Mouse (Mus musculus) kidney, embryonic 14.5 days (tissue): ENCODE data around the gene Nup62. TPM values are rescaled to one million over a fixed set of nuclear protein-coding genes. Genes with fewer than 3 reads are reported as not detected.

Experiments
- ATAC-seq: fragments of 200-750 bp; cut with Nextera tagmentation; 2 replicates; pipeline ENCODE4 v1.8.0; 2017; ENCODE audit warnings: moderate number of reproducible peaks, mild to moderate bottlenecking, moderate TSS enrichment, moderate library complexity; ENCODE audit not compliant: low FRiP score, low TSS enrichment
- H3K27ac ChIP-seq: fragments of 300-500 bp; sonication (generic); 2 replicates; pipeline ENCODE4 v1.5.1; 2014; ENCODE audit warnings: low read depth, mild to moderate bottlenecking, low read length, moderate library complexity, mixed read lengths
- H3K27me3 ChIP-seq: fragments of 300-500 bp; sonication (generic); 2 replicates; pipeline ENCODE4 v1.6.1; 2014; ENCODE audit warnings: mild to moderate bottlenecking, low read length; ENCODE audit not compliant: control insufficient read depth, insufficient read depth
- H3K36me3 ChIP-seq: fragments of 300-500 bp; sonication (generic); 2 replicates; pipeline ENCODE4 v1.6.1; 2014; ENCODE audit warnings: low read length, mixed read lengths; ENCODE audit not compliant: control insufficient read depth, insufficient read depth
- H3K4me1 ChIP-seq: fragments of 300-500 bp; sonication (generic); 2 replicates; pipeline ENCODE4 v1.6.1; 2014; ENCODE audit warnings: low read length, mixed read lengths; ENCODE audit not compliant: control insufficient read depth, insufficient read depth
- H3K4me2 ChIP-seq: fragments of 300-500 bp; sonication (generic); replicated peaks from 2 replicates; pipeline ENCODE4 v1.6.1; 2014; ENCODE audit warnings: low read depth, mild to moderate bottlenecking, low read length
- H3K4me3 ChIP-seq: fragments of 300-500 bp; sonication (generic); 2 replicates; pipeline ENCODE4 v1.5.1; 2014; ENCODE audit warnings: mild to moderate bottlenecking, low read length
- H3K9ac ChIP-seq: fragments of 300-500 bp; sonication (generic); 2 replicates; pipeline ENCODE4 v1.6.1; 2014; ENCODE audit warnings: low read depth, mild to moderate bottlenecking, low read length, moderate library complexity
- H3K9me3 ChIP-seq: fragments of 300-500 bp; sonication (generic); 2 replicates; pipeline ENCODE4 v1.6.1; 2016; ENCODE audit warnings: low read length; ENCODE audit not compliant: control insufficient read depth
- WGBS: fragments of 180-500 bp; shearing (Covaris S2); extraction: QIAGEN DNeasy Blood & Tissue Kit; methylation state at CpG from one replicate; pipeline ENCODE4 v1.1.7; 2014; 5-methylcytosine and 5-hydroxymethylcytosine counted together
- polyA plus RNA-seq: library from polyadenylated mRNA; unstranded; fragments of >200 nt; fragmentation: Nextera tagmentation; extraction: Ambion mirVana; gene quantifications from 2 replicates; pipeline ENCODE4 v1.2.1, GENCODE M21; 2014

Nup62 gene
- polyA plus RNA-seq = 59.5 and 61.9 TPM in 2 replicates

GRCm38 (mm10) chr7:44815721-44816469 is at the start of gene Nup62, which contains the start of gene Il4i1:
Nup62 (plus strand) TSS chr7:44816088.
Il4i1 (plus strand) TSS chr7:44816387.
- peaks cover 11% of the 10 kb centered on the region; the same call in 1 of the 2 replicates for H3K36me3 ChIP-seq
- H3K9ac ChIP-seq = peak within 1 kb of the TSS; percentile 98
- H3K9me3 ChIP-seq = no peaks in the 10 kb centered on the region
- H3K4me3 ChIP-seq = peak within 1 kb of the TSS; percentile 87
- H3K4me1 ChIP-seq = peaks cover 23% of the 10 kb centered on the region
- peak within 1 kb of the TSS; percentile 99 for H3K27ac ChIP-seq
- 1% methylated on average over 62 of the region's 62 CpGs for WGBS
- H3K4me2 ChIP-seq = peak within 1 kb of the TSS; percentile 67
- ATAC-seq = peak; percentile 96
- H3K27me3 ChIP-seq = no peaks in the 10 kb centered on the region

GRCm38 (mm10) chr7:44768129-44768528 is 47.8 kb upstream of the Nup62 start:
- Histone ChIP-seq H3K4me3 (no peak overlapping the region), H3K9ac (no peak overlapping the region), H3K27ac (no peak overlapping the region), H3K27me3 (no peaks in the 10 kb centered on the region), H3K36me3 (peaks cover 60% of the 10 kb centered on the region), H3K4me1 (no peaks in the 10 kb centered on the region), H3K9me3 (no peaks in the 10 kb centered on the region), H3K4me2 (no peak overlapping the region)
- WGBS = 88% methylated on average over 5 of the region's 5 CpGs
- ATAC-seq = no peak

- no peak overlapping the region for H3K4me3 ChIP-seq
- H3K27ac ChIP-seq = no peak overlapping the region
- H3K36me3 ChIP-seq = peaks cover 57% of the 10 kb centered on the region; the same call in 1 of the 2 replicates
- H3K4me2 ChIP-seq = no peak overlapping the region
- 0 out of 2 replicates have a peak, but pooled peaks have one; percentile 20 for ATAC-seq
- H3K27me3 ChIP-seq = no peaks in the 10 kb centered on the region
- no peak overlapping the region for H3K9ac ChIP-seq
- no peaks in the 10 kb centered on the region for H3K9me3 ChIP-seq
- H3K4me1 ChIP-seq = no peaks in the 10 kb centered on the region
- 16% methylated on average over 6 of the region's 6 CpGs for WGBS
These were observed 45.8 kb upstream of the Nup62 start for GRCm38 (mm10) chr7:44770046-44770578.

GRCm38 (mm10) chr7:44772591-44773204 is 43.2 kb upstream of the Nup62 start:
- Histone ChIP-seq H3K9me3 (no peaks in the 10 kb centered on the region), H3K36me3 (peaks cover 47% of the 10 kb centered on the region; the same call in 1 of the 2 replicates), H3K4me1 (no peaks in the 10 kb centered on the region), H3K27me3 (no peaks in the 10 kb centered on the region), H3K4me2 (no peak overlapping the region), H3K27ac (no peak overlapping the region), H3K9ac (no peak overlapping the region), H3K4me3 (no peak overlapping the region)
- WGBS = 90% methylated on average over 8 of the region's 8 CpGs
- ATAC-seq = no peak

GRCm38 (mm10) chr7:44776849-44777498 is 38.9 kb upstream of the Nup62 start:
- ATAC-seq = no peak
- H3K36me3 ChIP-seq = peaks cover 21% of the 10 kb centered on the region; the same call in 1 of the 2 replicates

GRCm38 (mm10) chr7:44780101-44780500 is 35.8 kb upstream of the Nup62 start:
- Histone ChIP-seq H3K27me3 (no peaks in the 10 kb centered on the region), H3K27ac (no peak overlapping the region), H3K4me3 (no peak overlapping the region), H3K9ac (no peak overlapping the region), H3K36me3 (peaks cover 11% of the 10 kb centered on the region; the same call in 1 of the 2 replicates), H3K4me2 (no peak overlapping the region), H3K4me1 (no peaks in the 10 kb centered on the region), H3K9me3 (no peaks in the 10 kb centered on the region)
- ATAC-seq = no peak
- WGBS = 82% methylated on average over 8 of the region's 8 CpGs

More at GRCm38 (mm10) chr7:44776849-44777498, 38.9 kb upstream of the Nup62 start:
- Histone ChIP-seq H3K4me1 (no peaks in the 10 kb centered on the region), H3K9ac (no peak overlapping the region), H3K4me3 (no peak overlapping the region), H3K9me3 (no peaks in the 10 kb centered on the region), H3K27me3 (no peaks in the 10 kb centered on the region), H3K27ac (no peak overlapping the region), H3K4me2 (no peak overlapping the region)
- WGBS = 89% methylated on average over 9 of the region's 9 CpGs

GRCm38 (mm10) chr7:44789531-44789930 is 26.4 kb upstream of the Nup62 start:
- Histone ChIP-seq H3K4me2 (no peak overlapping the region), H3K4me3 (no peak overlapping the region), H3K9ac (no peak overlapping the region), H3K4me1 (no peaks in the 10 kb centered on the region), H3K9me3 (peaks cover 3% of the 10 kb centered on the region; the same call in 1 of the 2 replicates), H3K36me3 (no peaks in the 10 kb centered on the region), H3K27ac (no peak overlapping the region), H3K27me3 (no peaks in the 10 kb centered on the region)
- no peak for ATAC-seq
- 73% methylated on average over 3 of the region's 3 CpGs for WGBS

- Histone ChIP-seq H3K27me3 (no peaks in the 10 kb centered on the region), H3K9me3 (peaks cover 3% of the 10 kb centered on the region; the same call in 1 of the 2 replicates), H3K4me3 (no peak overlapping the region), H3K27ac (no peak overlapping the region), H3K4me2 (no peak overlapping the region), H3K36me3 (no peaks in the 10 kb centered on the region), H3K4me1 (no peaks in the 10 kb centered on the region), H3K9ac (no peak overlapping the region)
- WGBS = 60% methylated on average over 4 of the region's 4 CpGs
- ATAC-seq = no peak
These were observed 25.8 kb upstream of the Nup62 start for GRCm38 (mm10) chr7:44790066-44790465.
